Mouse (Mus musculus) MEL (cell line): ENCODE results near the gene Hamp2.

Source experiments
- E2F4 ChIP-seq: IDR thresholded peaks from 2 replicates; pipeline ENCODE4 v1.6.1; 2011; ENCODE audit warnings: low read depth, low read length, improper control_type of control experiment, borderline replicate concordance
- MYC ChIP-seq: IDR thresholded peaks from 2 replicates; pipeline ENCODE4 v1.6.1; 2011; ENCODE audit warnings: low read depth, mild to moderate bottlenecking, low read length, improper control_type of control experiment, moderate library complexity
- RAD21 ChIP-seq: IDR thresholded peaks from 2 replicates; pipeline ENCODE4 v1.6.1; 2011; ENCODE audit warnings: mild to moderate bottlenecking, low read depth, low read length, improper control_type of control experiment

DNA sequence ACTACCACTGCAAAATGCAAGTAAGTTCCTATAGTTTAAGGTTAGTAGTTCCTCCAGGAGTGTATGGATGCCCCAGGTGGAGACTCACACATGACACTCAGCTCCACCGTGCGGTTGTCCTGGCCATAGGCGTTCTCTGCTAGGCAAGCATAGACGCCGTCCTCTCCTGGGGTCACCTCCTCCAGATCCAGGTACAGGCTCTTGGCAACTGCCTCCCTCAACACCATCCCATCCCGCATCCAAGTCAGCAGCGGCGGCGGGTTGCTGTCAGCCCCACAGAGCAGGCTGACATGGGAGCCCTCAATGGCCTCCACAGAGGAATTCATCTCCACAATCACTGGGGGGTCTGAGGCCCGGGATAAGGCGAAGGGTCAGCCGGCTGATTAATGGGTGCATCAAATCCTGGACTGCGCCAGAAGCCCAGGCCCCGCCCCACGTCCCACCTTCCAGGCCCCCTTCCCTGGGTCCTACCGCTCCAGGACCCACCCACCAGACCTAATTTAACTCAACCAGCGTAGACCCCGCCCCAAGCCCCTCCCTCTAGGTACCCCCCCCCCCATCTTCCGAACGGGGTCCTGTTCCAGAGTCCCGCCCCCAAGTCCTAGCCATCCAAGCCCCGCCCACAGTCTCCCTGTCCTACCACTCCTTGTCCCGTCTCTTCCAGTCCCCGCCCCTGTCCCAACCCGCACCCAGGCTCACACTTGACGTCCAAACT lies 16.0 kb downstream of the Hamp2 start:
- TF ChIP-seq RAD21 (no peak), MYC (no peak), E2F4 (no peak)
